Comparison of ENCODE assay signal across 10 mouse cellular contexts in the genomic region with DNA sequence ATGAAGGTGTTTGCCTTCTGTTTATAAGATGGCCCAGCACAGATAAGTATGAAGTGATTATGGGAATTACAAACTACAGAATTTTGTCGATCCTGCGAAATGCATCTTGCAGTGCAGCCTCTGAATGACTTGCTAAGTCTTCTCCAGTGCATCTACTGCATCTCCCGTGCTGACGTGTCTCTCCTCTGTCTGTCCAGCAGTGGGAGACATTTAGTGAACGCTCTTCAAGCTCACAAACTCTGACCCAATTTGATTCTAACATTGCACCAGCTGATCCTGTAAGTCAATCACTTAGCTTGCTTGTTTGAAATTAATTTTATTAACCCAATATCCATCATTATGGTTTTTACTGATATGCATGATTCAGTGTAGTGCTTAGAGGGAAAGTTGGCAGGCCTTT. TPM values are rescaled to one million over a fixed set of nuclear protein-coding genes. Genes with fewer than 3 reads are reported as not detected.
A peak's percentile ranks its signal among the peaks of the same experiment; 100 is the strongest.
DNase-seq lines count a peak whose midpoint lies in the region; ATAC-seq and TF ChIP-seq lines count a peak whose summit lies in the region.
"Had no signal": no experiment of that assay in that cellular context is flagged by ENCODE, and none has a peak within 500 bp of the region (broad histone marks: within the 10 kb centered on the region; RNA-seq: fewer than 3 reads in every experiment).

No protein-coding gene starts in this region.

- ATAC-seq in heart, postnatal 0 days (ENCODE audit: insufficient read depth, low read depth), result 0 out of 2 replicates have a peak, but pooled peaks have one; percentile 39
- ATAC-seq in midbrain, postnatal 0 days (ENCODE audit: low FRiP score), result no peak
- ATAC-seq in midbrain, embryonic 11.5 days (ENCODE audit: low FRiP score), result no peak

- TF ChIP-seq CTCF in heart, postnatal 0 days (IDR thresholded peaks at IDR 0.05; ENCODE audit: low read depth), result peak; percentile 64
- TF ChIP-seq CTCF in midbrain, postnatal 0 days (IDR thresholded peaks at IDR 0.05), result peak; percentile 65

- no peaks in the 10 kb centered on the region for H3K4me1 ChIP-seq in heart, postnatal 0 days (ENCODE audit: control insufficient read depth, insufficient read depth)
- H3K4me1 ChIP-seq in midbrain, postnatal 0 days (ENCODE audit: insufficient read depth, low read length), result no peaks in the 10 kb centered on the region
- H3K4me1 ChIP-seq in midbrain, embryonic 11.5 days (ENCODE audit: control insufficient read depth, insufficient read depth, low read length), result no peaks in the 10 kb centered on the region
- H3K4me1 ChIP-seq: limb, embryonic 10.5 days had no signal

- H3K27ac ChIP-seq in heart, postnatal 0 days (ENCODE audit: low read depth), result no peak overlapping the region
- no peak overlapping the region for H3K27ac ChIP-seq in midbrain, postnatal 0 days (ENCODE audit: low read depth, low read length)
- H3K27ac ChIP-seq in midbrain, embryonic 11.5 days (ENCODE audit: low read depth, low read length), result no peak overlapping the region
- H3K27ac ChIP-seq: limb, embryonic 10.5 days had no signal

- no peak overlapping the region for H3K4me2 ChIP-seq in heart, postnatal 0 days (ENCODE audit: low read depth, low read length)
- no peak overlapping the region for H3K4me2 ChIP-seq in midbrain, postnatal 0 days (ENCODE audit: low read depth, low read length, poor library complexity, severe bottlenecking)
- H3K4me2 ChIP-seq in midbrain, embryonic 11.5 days, result no peak overlapping the region

- DNase-seq in heart, postnatal 0 days (ENCODE audit: low spot score), result peak; percentile 46
- no peak for DNase-seq in heart, adult 8-10 months (ENCODE audit: low spot score)
- peak; percentile 32 for DNase-seq in midbrain, postnatal 0 days (ENCODE audit: low spot score)
- DNase-seq in midbrain, embryonic 11.5 days (ENCODE audit: low spot score, missing footprints), result no peak
- DNase-seq in Muller cell, postnatal 12 days (ENCODE audit: inconsistent ontology term), result peak; percentile 38
- peak; percentile 54 for DNase-seq in naive thymus-derived CD4-positive, alpha-beta T cell, adult 2 months (ENCODE audit: low read depth)
- DNase-seq in B cell, adult 2 months, result no peak
- no peak for DNase-seq in layer of hippocampus, adult 8-10 months (ENCODE audit: low spot score in 2 of 2)
- DNase-seq: gastrocnemius, postnatal 25 days had no signal

- no peak overlapping the region for H3K9ac ChIP-seq in heart, postnatal 0 days (replicated peaks; ENCODE audit: low read depth, low read length)
- no peak overlapping the region for H3K9ac ChIP-seq in midbrain, postnatal 0 days (replicated peaks; ENCODE audit: low read length, poor library complexity, severe bottlenecking)
- H3K9ac ChIP-seq in midbrain, embryonic 11.5 days (ENCODE audit: low read length), result no peak overlapping the region

- WGBS in heart, postnatal 0 days, result 68% methylated on average over 5 of the region's 5 CpGs
- 76% methylated on average over 5 of the region's 5 CpGs for WGBS in midbrain, postnatal 0 days
- WGBS in midbrain, embryonic 11.5 days, result 79% methylated on average over 5 of the region's 5 CpGs

- H3K27me3 ChIP-seq in heart, postnatal 0 days (ENCODE audit: control insufficient read depth, insufficient read depth, low read length), result no peaks in the 10 kb centered on the region
- H3K27me3 ChIP-seq in midbrain, postnatal 0 days (ENCODE audit: insufficient read depth, low read length), result no peaks in the 10 kb centered on the region
- H3K27me3 ChIP-seq in midbrain, embryonic 11.5 days (ENCODE audit: control insufficient read depth, insufficient read depth, low read length), result no peaks in the 10 kb centered on the region

- no peak for TF ChIP-seq EP300 in heart, postnatal 0 days (IDR thresholded peaks at IDR 0.05; ENCODE audit: low read depth)

- no peak overlapping the region for H3K4me3 ChIP-seq in heart, postnatal 0 days (ENCODE audit: low read depth, low read length)
- H3K4me3 ChIP-seq in midbrain, postnatal 0 days (ENCODE audit: low read depth, low read length), result no peak overlapping the region
- H3K4me3 ChIP-seq in midbrain, embryonic 11.5 days (ENCODE audit: low read depth, low read length), result no peak overlapping the region
- H3K4me3 ChIP-seq: limb, embryonic 10.5 days had no signal

- H3K36me3 ChIP-seq in heart, postnatal 0 days (replicated peaks; ENCODE audit: control insufficient read depth, insufficient read depth, low read length), result peaks cover 20% of the 10 kb centered on the region
- H3K36me3 ChIP-seq in midbrain, postnatal 0 days (ENCODE audit: insufficient read depth, low read length), result peaks cover 14% of the 10 kb centered on the region; the same call in 1 of the 2 replicates
- no peaks in the 10 kb centered on the region for H3K36me3 ChIP-seq in midbrain, embryonic 11.5 days (ENCODE audit: control insufficient read depth, insufficient read depth, low read length)

- no peaks in the 10 kb centered on the region for H3K9me3 ChIP-seq in heart, postnatal 0 days (replicated peaks; ENCODE audit: control insufficient read depth, low read length)
- H3K9me3 ChIP-seq in midbrain, postnatal 0 days (ENCODE audit: low read length), result no peaks in the 10 kb centered on the region
- H3K9me3 ChIP-seq in midbrain, embryonic 11.5 days (ENCODE audit: control insufficient read depth, low read length), result no peaks in the 10 kb centered on the region
- H3K9me3 ChIP-seq: limb, embryonic 10.5 days had no signal

RNA-seq across cellular contexts. Expression of gene Reps1, which starts 51.8 kb away (rescaled TPM):
- 43.4 and 48.3 TPM in 2 replicates for total RNA-seq in heart, postnatal 0 days (2014; rRNA removed; ENCODE audit: low replicate concordance)
- polyA plus RNA-seq in heart, postnatal 0 days (2015; fragmentation: Nextera tagmentation; extraction: Ambion mirVana), result 6.9 and 9.2 TPM in 2 replicates
- 10 to 100 TPM; 27.0 to 30.8 (median 29.0) TPM for total RNA-seq in heart, adult 8-10 months (2022)
- total RNA-seq in midbrain, postnatal 0 days (2014; rRNA removed), result 72.0 and 75.5 TPM in 2 replicates
- 16.0 and 22.5 TPM in 2 replicates for polyA plus RNA-seq in midbrain, postnatal 0 days (2015; fragmentation: Nextera tagmentation; extraction: Ambion mirVana)
- 27.1 TPM in 2 replicates for polyA plus RNA-seq in midbrain, embryonic 11.5 days (2014; fragmentation: Nextera tagmentation; extraction: Ambion mirVana)
- 10 to 100 TPM; 75.5 to 85.7 (median 80.8) TPM for total RNA-seq in layer of hippocampus, adult 8-10 months (2022)

Comparison
In these comparisons a context has a peak if more than half of its experiments do, and no peak if none do; other contexts are left out.
1. DNase-seq: peak in heart, postnatal 0 days (single experiment), midbrain, postnatal 0 days (single experiment), Muller cell, postnatal 12 days (single experiment) and naive thymus-derived CD4-positive, alpha-beta T cell, adult 2 months (single experiment); none in heart, adult 8-10 months (single experiment), midbrain, embryonic 11.5 days (single experiment), B cell, adult 2 months (0 of 2) and layer of hippocampus, adult 8-10 months (0 of 2).